Mouse (Mus musculus): Measurements from ENCODE around the gene Btrc.

The Btrc gene

DNA sequence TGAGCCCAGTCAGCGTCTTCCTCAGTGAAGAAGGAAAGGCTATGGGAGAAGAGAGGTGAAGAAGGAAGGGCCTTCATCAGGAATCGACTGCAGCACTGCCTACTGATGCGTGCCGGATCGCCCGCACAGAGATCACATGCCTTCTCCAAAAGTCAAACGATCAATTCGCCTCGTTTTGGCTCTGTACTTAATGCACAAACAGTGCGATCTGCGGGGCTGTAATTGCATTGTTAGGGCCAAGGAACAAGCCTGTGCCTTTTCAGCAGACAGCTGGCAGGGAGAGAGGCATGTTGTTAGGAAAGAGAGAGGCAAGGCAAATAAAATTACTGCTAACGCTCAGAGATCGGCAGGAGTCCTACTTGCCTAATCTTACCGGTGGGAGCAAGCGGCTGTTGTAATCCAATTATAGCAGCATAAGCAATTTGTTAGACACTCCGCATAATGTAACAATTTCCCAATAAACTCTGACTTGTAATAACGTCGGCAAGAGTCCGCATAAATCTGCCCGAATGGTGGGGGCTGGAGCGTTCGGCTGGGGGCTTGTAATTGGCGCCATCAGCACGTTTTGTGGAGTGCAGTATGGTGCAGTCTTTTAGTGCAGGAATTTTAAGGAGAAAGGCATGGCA is 112.5 kb downstream of the Btrc start:
- peak; percentile 89 for DNase-seq

DNA sequence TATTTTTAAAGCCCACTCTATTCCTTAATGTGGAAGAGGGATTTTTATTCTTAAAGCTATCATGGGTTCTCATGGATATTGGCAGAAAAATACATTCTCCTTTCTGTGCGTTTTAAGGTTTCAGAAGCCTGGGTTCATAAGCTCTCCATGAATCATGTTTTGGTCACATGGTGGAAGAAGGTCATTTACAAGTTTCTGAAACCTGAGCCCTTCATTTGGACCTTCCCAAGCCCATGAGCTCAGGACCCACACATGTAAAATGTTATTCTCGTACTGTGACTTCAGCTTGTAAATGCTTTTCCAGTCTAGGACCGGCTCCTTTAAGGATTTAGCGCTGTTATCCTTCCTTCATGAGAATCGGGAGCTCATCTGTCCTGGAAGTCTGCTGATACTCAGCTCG is 116.0 kb downstream of the Btrc start:
- peak; percentile 2 for DNase-seq

- DNase-seq: peak; percentile 2
Observed at GRCm38 (mm10) chr19:45480490-45480889, 117.0 kb downstream of the Btrc start.

GRCm38 (mm10) chr19:45480951-45481350 is 117.4 kb downstream of the Btrc start:
- peak; percentile 83 for DNase-seq

GRCm38 (mm10) chr19:45483470-45483869 is 119.9 kb downstream of the Btrc start:
- DNase-seq: peak; percentile 48

DNA sequence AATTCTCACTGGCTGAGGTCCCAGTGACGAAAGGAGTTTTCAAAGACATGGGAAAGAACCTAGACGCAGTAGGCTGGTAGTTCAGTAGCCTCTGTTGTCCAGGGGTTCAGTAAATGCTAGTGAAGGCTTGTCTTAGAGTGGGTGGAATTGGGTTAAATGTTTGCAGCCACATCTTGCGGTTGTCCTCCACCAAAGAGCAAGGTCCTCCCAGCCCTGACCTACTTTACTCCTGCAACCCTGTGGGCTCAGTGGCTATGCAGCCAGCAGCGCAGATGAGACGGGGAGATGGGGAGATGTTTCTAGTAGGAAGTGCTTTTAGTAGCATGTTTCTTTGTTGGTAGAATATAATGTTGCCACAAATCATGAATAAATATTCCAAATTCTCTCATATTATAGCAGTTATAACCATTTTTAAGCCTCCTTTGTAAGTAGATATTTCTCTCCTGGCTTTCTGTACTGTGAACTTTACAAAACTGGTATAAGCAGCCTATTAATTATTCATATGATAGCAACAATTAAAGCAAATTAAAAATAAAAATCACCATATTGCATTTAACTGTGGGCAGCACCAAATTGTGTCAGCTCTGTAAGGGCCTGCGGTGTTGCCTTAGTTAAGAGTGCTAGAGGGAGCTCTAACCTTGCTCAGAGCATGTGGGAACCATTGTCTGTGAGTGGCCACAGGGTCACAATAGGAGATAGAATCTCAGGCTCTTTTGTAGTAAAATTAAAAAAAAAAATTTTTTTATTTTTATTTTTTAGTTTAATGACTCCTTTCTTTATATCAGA is 122.9 kb downstream of the Btrc start:
- peak; percentile 63 for DNase-seq

- peak; percentile 73 for DNase-seq
Observed at GRCm38 (mm10) chr19:45486992-45487387, 123.5 kb downstream of the Btrc start.

GRCm38 (mm10) chr19:45489961-45490360 is 126.4 kb downstream of the Btrc start:
- peak; percentile 53 for DNase-seq

- DNase-seq: peak; percentile 86
Observed at GRCm38 (mm10) chr19:45491246-45491645, 127.7 kb downstream of the Btrc start.

GRCm38 (mm10) chr19:45494121-45494775 is 130.7 kb downstream of the Btrc start:
- peak; percentile 55 for DNase-seq

DNA sequence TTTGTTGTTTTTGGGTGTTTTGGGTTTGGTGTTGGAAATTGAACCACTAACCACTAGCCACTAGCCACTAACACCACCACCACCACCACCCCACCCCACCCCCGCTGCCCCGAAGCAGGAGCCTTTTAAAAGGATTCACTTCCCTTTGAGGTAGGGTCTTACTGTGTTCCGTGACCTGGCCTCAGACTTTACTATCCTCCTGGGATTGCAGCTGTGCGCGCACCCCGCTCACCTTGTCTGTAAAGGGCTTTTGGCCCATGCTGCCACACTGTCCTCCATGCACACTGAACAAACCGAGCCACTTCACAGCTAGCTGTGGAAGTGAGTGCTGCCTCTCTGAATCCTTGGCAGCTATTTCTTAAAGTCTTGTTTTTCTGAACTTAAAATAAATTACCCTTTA is 141.9 kb downstream of the Btrc start:
- DNase-seq: peak; percentile 63

- peak; percentile 96 for DNase-seq
Observed at GRCm38 (mm10) chr19:45507531-45507930, 144.0 kb downstream of the Btrc start.

GRCm38 (mm10) chr19:45510680-45511079 is 147.1 kb downstream of the Btrc start:
- no peak for DNase-seq

GRCm38 (mm10) chr19:45511406-45511805 is 147.9 kb downstream of the Btrc start:
- DNase-seq: peak; percentile 33

DNA sequence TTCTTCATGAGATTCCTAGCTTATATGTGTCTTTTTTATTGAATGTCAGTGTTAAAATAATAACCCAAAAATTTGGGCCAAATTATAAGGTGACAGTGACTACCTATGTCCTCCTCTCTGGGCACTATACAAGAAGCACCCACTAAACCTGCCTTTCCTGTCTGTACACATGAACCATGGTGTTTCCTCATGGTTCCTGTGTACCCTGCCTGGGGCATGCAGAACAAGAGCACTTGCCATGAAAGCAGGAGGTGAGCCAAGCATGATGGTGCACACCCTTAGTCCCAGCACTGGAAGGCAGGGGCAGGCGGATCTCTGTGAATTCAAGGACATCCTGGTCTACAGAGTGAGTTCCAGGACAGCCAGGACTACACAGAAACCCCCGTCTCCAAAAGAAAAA is 151.8 kb downstream of the Btrc start:
- no peak for DNase-seq

- DNase-seq: no peak
Observed at GRCm38 (mm10) chr19:45516264-45516663, 152.7 kb downstream of the Btrc start.

DNA sequence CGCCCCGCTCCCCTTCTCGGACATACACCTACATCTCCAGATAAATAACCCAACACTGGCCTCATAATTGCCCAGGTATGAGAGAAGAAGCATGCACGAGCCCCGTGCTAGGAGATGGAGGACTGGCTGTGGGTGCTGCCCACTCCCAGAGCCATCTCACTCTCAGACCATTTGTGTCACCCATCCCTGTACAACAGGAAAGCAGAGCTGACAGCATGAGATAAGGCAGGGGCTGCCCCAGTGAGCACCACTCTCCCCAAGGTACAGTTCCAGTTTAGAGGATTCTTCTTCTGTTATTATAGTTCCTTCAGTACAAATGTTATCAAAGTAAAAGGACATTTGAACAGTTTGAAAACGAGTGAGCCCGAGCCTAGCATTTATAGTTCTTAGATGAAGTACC is 163.8 kb downstream of the Btrc start:
- DNase-seq: no peak

- DNase-seq: peak; percentile 80
Observed at GRCm38 (mm10) chr19:45527931-45528534, 164.5 kb downstream of the Btrc start.

GRCm38 (mm10) chr19:45529294-45529693 is 165.8 kb downstream of the Btrc start:
- peak; percentile 81 for DNase-seq

DNA sequence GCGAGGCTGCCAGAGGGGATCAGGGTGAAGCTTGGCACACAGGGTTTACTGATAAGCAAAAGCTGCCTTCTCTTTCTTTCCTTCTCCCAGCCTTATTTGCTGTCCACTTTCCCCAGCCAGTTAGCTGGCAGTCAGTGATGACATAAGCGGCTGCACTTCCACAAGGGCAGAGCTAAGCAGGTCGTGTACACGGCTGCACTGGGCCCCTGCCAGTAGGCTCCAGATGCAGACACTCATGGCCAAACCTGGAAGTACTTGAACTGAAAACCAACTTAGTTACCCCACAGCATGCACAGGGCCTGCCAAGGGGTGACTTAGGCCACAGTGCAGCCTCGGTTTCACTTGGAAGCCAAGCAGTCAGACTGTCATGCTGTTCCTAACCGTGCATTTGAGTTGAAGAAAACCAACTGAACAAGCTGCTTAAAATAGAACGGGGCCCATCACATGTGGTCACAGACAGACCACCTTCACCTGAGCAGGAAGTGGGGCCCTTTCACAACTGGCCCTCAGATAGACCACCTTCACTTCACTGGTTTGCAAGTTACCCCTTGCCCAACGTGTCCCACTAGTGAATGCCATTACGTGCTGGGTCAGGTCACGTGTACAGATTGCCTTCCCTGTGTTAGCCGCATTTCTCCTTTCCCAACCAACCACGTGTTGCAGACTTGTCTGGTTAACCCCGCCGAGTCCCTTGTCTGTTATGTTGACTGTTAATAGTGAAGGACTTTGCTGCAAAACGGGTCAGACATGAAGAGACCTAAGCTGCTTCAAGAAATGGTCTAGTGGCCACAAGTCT is 166.9 kb downstream of the Btrc start:
- DNase-seq: peak; percentile 93

DNA sequence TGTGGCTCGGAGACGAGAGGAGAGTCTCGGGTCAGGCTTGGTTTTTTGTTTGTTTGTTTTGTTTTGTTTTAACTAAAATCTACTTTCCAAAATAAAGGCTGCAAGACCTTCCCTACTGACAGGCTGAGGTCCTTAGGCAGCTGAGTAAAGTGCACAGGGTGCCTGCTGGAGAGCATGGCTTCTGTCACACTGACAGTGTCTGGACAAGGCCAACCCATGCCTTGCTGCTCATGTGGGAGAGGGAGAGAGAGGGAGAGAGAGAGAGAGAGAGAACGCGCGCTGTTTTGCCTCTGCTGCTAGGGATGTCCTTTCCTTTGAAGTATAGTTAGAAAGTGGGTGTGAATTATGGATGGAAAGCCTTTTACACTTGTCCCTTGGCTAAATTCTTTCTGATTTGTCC is 168.0 kb downstream of the Btrc start:
- DNase-seq: peak; percentile 74

DNA sequence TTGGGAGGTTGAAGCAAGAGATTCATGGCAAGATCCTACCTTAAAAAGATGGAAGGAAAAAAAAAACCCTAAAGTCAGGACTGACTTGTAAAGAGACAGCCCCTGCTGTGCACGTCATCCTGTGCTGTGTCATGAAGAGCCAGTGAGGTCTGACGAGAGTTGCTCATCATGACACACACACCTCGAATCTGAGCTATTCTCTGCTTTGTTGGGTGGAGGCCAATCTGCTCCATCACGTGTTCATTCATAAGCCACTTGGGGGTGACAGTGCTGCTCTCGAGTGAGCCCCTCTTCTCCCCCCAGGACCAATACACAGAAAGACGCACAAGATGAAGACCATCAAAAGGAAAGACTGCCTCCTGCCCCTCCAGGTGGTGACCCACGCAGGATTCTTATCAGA is 170.1 kb downstream of the Btrc start:
- no peak for DNase-seq

Data from heart, adult 11 months (tissue).